Mouse (Mus musculus) liver, embryonic 13.5 days (tissue): Measurements from ENCODE around the gene Gtf3c4. TPM values are rescaled to one million over a fixed set of nuclear protein-coding genes. Genes with fewer than 3 reads are reported as not detected.
A peak's percentile ranks its signal among the peaks of the same experiment; 100 is the strongest.

ENCODE experiments used
- ATAC-seq: fragments of 200-750 bp; cut with Nextera tagmentation; 2 replicates; pipeline ENCODE4 v1.8.0; 2017; ENCODE audit warnings: low read depth, mild to moderate bottlenecking, moderate number of reproducible peaks, moderate library complexity
- DNase-seq: peaks from one replicate; pipeline ENCODE4 v3.0.0; 2022
- H3K27ac ChIP-seq: fragments of 300-500 bp; sonication (generic); 2 replicates; pipeline ENCODE4 v1.5.1; 2015; ENCODE audit warnings: moderate library complexity, mild to moderate bottlenecking, inconsistent platforms
- H3K27me3 ChIP-seq: fragments of 300-500 bp; sonication (generic); 2 replicates; pipeline ENCODE4 v1.6.1; 2015; ENCODE audit warnings: mild to moderate bottlenecking, inconsistent platforms
- H3K36me3 ChIP-seq: fragments of 300-500 bp; sonication (generic); 2 replicates; pipeline ENCODE4 v1.6.1; 2015; ENCODE audit warnings: mild to moderate bottlenecking, inconsistent platforms
- H3K4me1 ChIP-seq: fragments of 300-500 bp; sonication (generic); replicated peaks from 2 replicates; pipeline ENCODE4 v1.6.1; 2015; ENCODE audit warnings: inconsistent platforms
- H3K4me2 ChIP-seq: fragments of 300-500 bp; sonication (generic); 2 replicates; pipeline ENCODE4 v1.6.1; 2015; ENCODE audit warnings: inconsistent platforms, mild to moderate bottlenecking, moderate library complexity
- H3K4me3 ChIP-seq: fragments of 300-500 bp; sonication (generic); replicated peaks from 2 replicates; pipeline ENCODE4 v1.5.1; 2015; ENCODE audit warnings: mild to moderate bottlenecking, inconsistent platforms
- H3K9ac ChIP-seq: fragments of 300-500 bp; sonication (generic); 2 replicates; pipeline ENCODE4 v1.6.1; 2015; ENCODE audit warnings: mild to moderate bottlenecking, inconsistent platforms
- H3K9me3 ChIP-seq: fragments of 300-500 bp; sonication (generic); replicated peaks from 2 replicates; pipeline ENCODE4 v1.6.1; 2016; ENCODE audit warnings: inconsistent platforms
- WGBS: fragments of 180-500 bp; shearing (Covaris S2); methylation state at CpG from one replicate; pipeline ENCODE4 v1.1.7; 2015; ENCODE audit not compliant: insufficient replicate concordance; 5-methylcytosine and 5-hydroxymethylcytosine counted together
- polyA plus RNA-seq: library from polyadenylated mRNA; unstranded; fragments of >200 nt; fragmentation: Nextera tagmentation; extraction: Ambion mirVana; gene quantifications from 2 replicates; pipeline ENCODE4 v1.2.1, GENCODE M21; 2015

Gtf3c4 gene
- 4.9 and 6.2 TPM in 2 replicates for polyA plus RNA-seq

DNA sequence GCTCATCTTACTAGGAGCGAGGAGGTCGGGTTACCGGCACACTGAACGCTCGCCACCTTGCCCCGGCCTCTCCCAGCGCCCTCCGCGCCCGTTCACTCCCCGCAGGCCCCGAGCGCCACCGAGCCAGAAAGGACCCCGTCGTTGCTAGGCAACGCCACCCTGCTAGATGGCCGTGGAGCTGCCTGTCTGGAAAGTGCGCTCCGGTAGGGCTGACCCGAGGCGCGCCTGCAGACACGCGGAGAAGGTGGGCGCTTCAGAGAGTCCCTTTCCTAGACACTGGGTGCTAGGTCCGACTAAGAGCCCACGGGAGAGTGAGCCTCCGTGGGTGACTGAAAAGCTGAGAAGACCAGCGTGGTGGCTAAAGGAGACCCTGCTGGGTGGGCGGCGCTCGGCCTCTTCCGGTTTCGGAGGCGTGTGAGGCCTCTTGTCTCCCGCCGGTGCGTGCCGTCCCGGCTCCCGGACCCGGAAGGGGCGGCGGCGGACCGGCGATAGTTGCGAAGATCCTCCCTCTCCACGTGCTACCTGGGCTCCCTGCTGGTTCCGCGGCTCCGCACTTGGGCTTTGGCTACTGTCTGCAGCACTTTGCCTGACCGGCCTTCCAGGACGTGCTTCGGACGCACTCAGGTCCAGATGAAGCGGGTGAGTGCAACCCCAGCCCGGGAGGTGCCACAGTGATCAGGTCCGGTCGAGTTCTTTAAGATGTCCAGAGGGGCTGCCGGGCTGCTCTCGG lies at the start of gene Gtf3c4, which contains the start of gene Ddx31:
Gene Gtf3c4 (minus strand): TSS at position 139 of the 730 bp plus-strand sequence.
Gene Ddx31 (plus strand): TSS at position 185 of the 730 bp plus-strand sequence.
- peak; percentile 85 for DNase-seq
- ATAC-seq, result peak; percentile 90
- under 1% methylated on average over 63 of the region's 63 CpGs for WGBS
- Histone ChIP-seq H3K4me3 (peak within 1 kb of the TSS; percentile 96), H3K27ac (peak within 1 kb of the TSS; percentile 85), H3K9me3 (no peaks in the 10 kb centered on the region), H3K9ac (peak within 1 kb of the TSS; percentile 96), H3K4me1 (peaks cover 58% of the 10 kb centered on the region), H3K27me3 (no peaks in the 10 kb centered on the region), H3K4me2 (peak within 1 kb of the TSS; percentile 97), H3K36me3 (peaks cover 15% of the 10 kb centered on the region)

DNA sequence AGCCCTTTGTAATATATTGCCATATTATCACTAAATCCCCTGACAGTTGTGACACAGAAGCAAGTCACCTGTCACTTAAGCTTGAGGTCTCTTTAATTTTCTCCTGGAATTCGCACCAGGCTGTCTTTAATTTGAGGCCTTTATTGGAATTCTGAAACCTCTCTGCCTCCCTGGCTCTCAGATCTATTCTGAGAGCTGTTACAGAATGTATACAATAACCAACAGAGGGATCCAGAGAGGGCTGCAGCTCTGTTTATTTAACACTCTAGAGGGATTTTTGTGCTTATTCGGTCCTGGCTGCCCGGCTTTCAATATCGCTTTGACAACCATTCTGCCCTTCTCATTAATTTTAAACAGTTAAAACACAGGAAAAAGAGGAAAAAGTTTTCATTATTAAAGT lies 44.8 kb upstream of the Gtf3c4 start:
- Histone ChIP-seq H3K4me3 (no peak overlapping the region), H3K27me3 (no peaks in the 10 kb centered on the region), H3K9me3 (no peaks in the 10 kb centered on the region), H3K4me2 (no peak overlapping the region), H3K36me3 (peaks cover 69% of the 10 kb centered on the region), H3K4me1 (peaks cover 8% of the 10 kb centered on the region; the same call in 1 of the 2 replicates), H3K9ac (no peak overlapping the region), H3K27ac (no peak overlapping the region)
- no peak for DNase-seq
- no peak for ATAC-seq
- WGBS, result 79% methylated on average over 4 of the region's 4 CpGs

DNA sequence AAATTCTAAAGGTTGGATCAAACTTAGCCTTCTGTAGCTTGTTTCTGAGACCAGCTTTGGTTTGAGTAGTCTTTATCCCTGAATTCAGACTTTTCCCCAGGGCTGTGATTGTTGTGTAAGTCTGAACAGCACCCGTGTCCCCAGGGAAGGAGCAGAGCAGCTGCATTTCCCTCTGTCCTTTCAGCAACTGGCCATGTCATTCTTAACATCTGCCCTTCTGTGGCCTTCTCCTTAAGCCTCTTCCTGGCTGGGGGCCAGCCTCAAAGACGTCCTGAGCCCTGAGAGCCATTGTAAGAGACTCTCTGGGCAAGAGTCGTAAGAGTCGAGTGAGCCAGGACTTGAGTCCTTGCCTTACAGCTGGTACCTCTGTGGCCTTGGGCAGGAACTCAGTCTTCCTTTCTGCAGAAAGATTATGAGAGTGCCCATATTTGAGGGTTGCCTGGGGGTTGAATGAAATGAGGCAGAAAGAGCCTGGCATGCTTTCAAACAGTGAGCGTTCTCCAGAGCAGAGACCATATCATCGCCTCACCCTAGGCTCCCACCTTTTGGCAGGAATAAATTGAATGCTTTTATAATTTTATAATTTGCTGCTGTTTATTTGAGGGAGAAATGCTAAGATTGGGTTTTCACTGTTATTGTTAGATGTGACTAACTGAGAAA lies 42.8 kb upstream of the Gtf3c4 start:
- Histone ChIP-seq H3K27ac (no peak overlapping the region), H3K4me3 (no peak overlapping the region), H3K9ac (no peak overlapping the region), H3K4me2 (no peak overlapping the region), H3K4me1 (peaks cover 8% of the 10 kb centered on the region; the same call in 1 of the 2 replicates), H3K36me3 (peaks cover 59% of the 10 kb centered on the region), H3K27me3 (no peaks in the 10 kb centered on the region), H3K9me3 (no peaks in the 10 kb centered on the region)
- DNase-seq (no peak), ATAC-seq (no peak)
- 82% methylated on average over 6 of the region's 6 CpGs for WGBS

DNA sequence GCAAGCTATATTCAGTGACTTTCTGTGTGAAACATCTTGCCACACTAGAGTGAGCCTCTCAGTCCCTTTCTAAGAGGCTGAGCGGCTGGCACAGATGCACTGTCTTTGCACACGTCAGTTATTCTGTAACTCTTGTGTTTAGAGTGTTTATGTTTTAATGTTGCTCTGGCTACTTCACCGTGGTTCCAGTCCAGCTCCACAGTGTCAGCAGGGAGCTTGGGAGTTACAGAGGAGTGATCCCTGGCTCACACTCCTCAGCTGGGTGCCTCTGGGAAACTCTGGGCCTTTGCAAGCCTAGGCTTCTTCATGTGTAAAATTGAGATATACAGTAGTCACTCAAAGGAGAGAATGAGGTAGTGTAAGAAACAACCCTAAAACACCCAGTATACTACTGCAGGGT lies 41.9 kb upstream of the Gtf3c4 start:
- Histone ChIP-seq H3K36me3 (peaks cover 59% of the 10 kb centered on the region), H3K4me3 (no peak overlapping the region), H3K4me1 (peaks cover 8% of the 10 kb centered on the region; the same call in 1 of the 2 replicates), H3K27ac (no peak overlapping the region), H3K9me3 (no peaks in the 10 kb centered on the region), H3K4me2 (no peak overlapping the region), H3K27me3 (no peaks in the 10 kb centered on the region), H3K9ac (no peak overlapping the region)
- ATAC-seq (no peak), DNase-seq (no peak)
- WGBS, result 82% methylated on average over 3 of the region's 3 CpGs

DNA sequence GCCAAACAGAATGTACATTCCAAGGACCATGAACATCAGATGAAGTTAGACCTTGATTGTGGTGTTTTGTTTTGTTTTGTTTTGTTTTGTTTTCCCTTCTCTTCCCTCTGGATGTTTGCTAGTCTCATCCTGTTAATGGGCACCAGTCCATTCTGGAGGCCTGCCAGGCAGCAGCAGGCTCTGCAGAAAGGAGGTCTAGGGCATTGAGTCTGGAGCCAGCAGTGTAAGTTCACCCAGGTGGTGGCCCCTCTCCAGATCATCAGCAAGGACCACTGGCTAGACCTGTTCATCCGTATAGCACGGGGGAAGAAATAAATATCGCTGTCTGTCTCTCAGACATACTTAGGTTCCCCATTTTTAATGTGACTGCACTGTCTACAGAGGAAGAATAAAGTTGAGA lies 41.1 kb upstream of the Gtf3c4 start:
- 83% methylated on average over 3 of the region's 3 CpGs for WGBS
- Histone ChIP-seq H3K27ac (no peak overlapping the region), H3K4me3 (no peak overlapping the region), H3K9ac (no peak overlapping the region), H3K36me3 (peaks cover 64% of the 10 kb centered on the region), H3K27me3 (no peaks in the 10 kb centered on the region), H3K9me3 (no peaks in the 10 kb centered on the region), H3K4me1 (peaks cover 7% of the 10 kb centered on the region; the same call in 1 of the 2 replicates), H3K4me2 (no peak overlapping the region)
- DNase-seq, result no peak
- no peak for ATAC-seq

DNA sequence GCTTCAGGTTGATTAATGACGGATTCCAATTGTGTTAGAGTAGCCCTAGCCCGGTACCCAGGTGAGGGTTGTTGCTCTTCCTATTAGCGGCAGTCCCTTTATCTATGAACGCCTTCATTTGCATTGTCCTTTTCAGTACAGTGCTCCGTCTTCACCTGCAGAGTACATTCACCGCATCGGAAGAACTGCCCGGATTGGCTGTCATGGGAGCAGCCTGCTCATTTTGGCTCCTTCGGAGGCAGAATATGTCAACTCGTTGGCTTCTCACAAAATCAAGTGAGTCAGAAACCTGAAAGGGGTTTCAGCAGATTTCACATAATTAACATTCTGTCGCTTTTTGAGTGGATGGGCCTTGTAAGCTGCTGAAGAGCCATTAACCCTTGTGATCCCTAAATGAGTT lies 35.4 kb upstream of the Gtf3c4 start:
- no peak overlapping the region for H3K4me2 ChIP-seq
- no peaks in the 10 kb centered on the region for H3K9me3 ChIP-seq

DNA sequence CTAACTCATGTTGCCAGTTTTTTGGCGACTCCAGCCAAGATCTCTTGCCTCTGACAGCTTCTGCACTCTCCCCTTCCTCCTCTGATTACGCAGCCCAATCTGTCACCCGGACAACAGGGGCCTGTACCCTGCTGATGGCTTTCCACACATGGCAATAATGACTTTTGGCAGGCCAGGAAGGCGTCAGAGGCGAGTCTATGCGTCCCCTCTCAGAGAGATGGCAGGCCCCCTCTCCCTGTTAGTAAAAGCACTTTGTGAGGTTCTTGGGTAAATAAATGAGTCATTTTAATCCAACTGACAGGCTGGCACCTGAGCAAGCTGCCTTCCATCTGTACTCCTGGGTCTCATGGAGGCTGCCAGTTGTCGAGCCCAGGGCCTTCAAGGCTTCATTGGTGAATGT lies 27.3 kb upstream of the Gtf3c4 start:
- ATAC-seq (no peak), DNase-seq (no peak)
- H3K27me3 ChIP-seq, result no peaks in the 10 kb centered on the region
- H3K27ac ChIP-seq, result no peak overlapping the region
- no peaks in the 10 kb centered on the region for H3K4me1 ChIP-seq
- WGBS, result 71% methylated on average over 7 of the region's 7 CpGs
- H3K9ac ChIP-seq, result no peak overlapping the region
- H3K9me3 ChIP-seq, result no peaks in the 10 kb centered on the region
- H3K4me3 ChIP-seq, result no peak overlapping the region
- H3K36me3 ChIP-seq, result peaks cover 52% of the 10 kb centered on the region
- no peak overlapping the region for H3K4me2 ChIP-seq

More for the DNA sequence above, 35.4 kb upstream of the Gtf3c4 start:
- ATAC-seq (no peak), DNase-seq (no peak)
- WGBS, result 86% methylated on average over 11 of the region's 11 CpGs
- no peak overlapping the region for H3K9ac ChIP-seq
- H3K36me3 ChIP-seq, result peaks cover 53% of the 10 kb centered on the region
- no peak overlapping the region for H3K27ac ChIP-seq
- H3K4me1 ChIP-seq, result no peaks in the 10 kb centered on the region
- no peak overlapping the region for H3K4me3 ChIP-seq
- H3K27me3 ChIP-seq, result no peaks in the 10 kb centered on the region

DNA sequence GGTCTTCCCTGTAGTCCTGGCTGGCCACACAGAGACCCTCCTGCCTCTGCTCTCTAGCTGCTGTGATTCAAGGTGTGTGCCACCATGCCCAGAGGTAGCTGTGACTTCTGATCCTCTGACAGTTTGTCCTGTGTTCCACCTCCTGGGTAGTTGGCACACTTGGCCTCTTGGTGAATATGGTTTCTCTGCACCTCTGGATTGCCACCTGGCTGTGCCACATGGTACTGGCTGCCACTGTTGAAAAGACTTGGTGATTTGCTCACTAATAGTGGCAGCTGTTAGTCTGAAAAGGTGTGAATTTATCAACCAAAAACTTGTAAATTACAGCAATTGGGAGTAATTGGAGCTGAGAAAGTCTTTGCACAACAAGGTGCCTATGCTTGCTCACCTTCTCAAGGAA lies 23.7 kb upstream of the Gtf3c4 start:
- Histone ChIP-seq H3K9ac (no peak overlapping the region), H3K9me3 (no peaks in the 10 kb centered on the region), H3K27ac (no peak overlapping the region), H3K36me3 (peaks cover 86% of the 10 kb centered on the region), H3K27me3 (no peaks in the 10 kb centered on the region), H3K4me3 (no peak overlapping the region), H3K4me2 (no peak overlapping the region), H3K4me1 (no peaks in the 10 kb centered on the region)
- no peak for ATAC-seq
- no peak for DNase-seq

DNA sequence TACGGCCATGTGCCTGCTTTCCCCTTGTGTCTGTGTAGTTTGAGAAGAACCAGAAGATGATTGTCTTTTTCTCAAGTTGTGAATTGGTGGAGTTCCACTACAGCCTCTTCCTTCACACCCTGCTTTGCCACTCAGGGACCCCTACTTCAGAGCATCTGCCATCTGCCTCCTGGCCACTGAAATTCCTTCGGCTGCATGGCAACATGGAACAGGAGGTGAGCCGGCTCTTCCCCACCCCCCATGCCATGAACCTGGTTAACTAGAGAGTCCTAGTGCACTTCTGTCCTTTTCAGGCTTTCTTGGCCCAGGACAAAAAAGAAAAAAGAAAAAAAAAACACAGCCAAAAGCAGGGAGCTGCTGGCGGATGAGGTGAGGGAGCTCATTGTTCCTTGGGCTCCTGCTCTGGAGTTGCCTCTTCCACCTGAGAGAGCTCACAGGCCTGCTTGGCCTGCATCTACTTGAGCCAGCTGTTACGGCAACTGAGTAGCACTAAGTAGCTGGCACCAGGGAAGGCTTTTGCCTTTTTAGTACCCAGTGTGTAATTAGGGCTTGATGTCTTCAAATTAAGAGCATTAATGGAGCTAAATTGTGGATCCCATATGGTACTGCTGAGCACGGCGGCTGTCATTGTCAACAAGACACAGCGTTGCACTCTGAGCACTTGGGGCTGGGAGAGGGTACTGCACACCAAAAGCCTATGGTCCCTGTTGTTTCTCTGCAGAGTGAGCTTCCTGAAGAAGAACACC lies 20.7 kb upstream of the Gtf3c4 start:
- H3K9ac ChIP-seq, result no peak overlapping the region; the same call in 1 of the 2 replicates
- WGBS, result 88% methylated on average over 8 of the region's 8 CpGs
- no peaks in the 10 kb centered on the region for H3K27me3 ChIP-seq
- ATAC-seq (no peak), DNase-seq (no peak)
- no peak overlapping the region for H3K4me2 ChIP-seq
- no peak overlapping the region for H3K4me3 ChIP-seq
- peaks cover 83% of the 10 kb centered on the region for H3K36me3 ChIP-seq
- H3K9me3 ChIP-seq, result no peaks in the 10 kb centered on the region
- no peak overlapping the region for H3K27ac ChIP-seq
- H3K4me1 ChIP-seq, result no peaks in the 10 kb centered on the region

DNA sequence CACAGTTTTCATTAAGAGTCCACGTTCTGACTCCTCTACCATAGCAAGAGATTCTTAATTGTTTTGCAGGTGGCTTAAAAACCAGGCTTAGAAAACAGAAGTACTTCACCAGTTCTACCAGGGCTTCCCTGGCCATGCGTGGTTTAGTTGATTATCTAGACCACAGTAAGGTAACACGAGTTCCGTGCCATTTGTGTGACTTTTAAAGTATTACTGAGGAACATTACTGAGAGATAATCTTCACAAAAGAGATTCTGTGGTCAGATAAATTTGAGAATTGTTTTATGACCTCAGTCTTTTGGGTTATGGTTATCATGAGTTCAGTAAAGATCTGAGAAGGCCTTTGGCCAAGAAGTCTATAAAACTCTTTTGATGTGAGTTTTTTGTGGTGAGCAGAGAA lies 19.1 kb upstream of the Gtf3c4 start:
- Histone ChIP-seq H3K27ac (no peak overlapping the region), H3K4me1 (no peaks in the 10 kb centered on the region), H3K4me3 (no peak overlapping the region), H3K9me3 (no peaks in the 10 kb centered on the region), H3K36me3 (peaks cover 80% of the 10 kb centered on the region), H3K4me2 (no peak overlapping the region), H3K27me3 (no peaks in the 10 kb centered on the region), H3K9ac (no peak overlapping the region)
- no peak for ATAC-seq
- WGBS, result 66% methylated on average over 4 of the region's 4 CpGs
- DNase-seq, result no peak

DNA sequence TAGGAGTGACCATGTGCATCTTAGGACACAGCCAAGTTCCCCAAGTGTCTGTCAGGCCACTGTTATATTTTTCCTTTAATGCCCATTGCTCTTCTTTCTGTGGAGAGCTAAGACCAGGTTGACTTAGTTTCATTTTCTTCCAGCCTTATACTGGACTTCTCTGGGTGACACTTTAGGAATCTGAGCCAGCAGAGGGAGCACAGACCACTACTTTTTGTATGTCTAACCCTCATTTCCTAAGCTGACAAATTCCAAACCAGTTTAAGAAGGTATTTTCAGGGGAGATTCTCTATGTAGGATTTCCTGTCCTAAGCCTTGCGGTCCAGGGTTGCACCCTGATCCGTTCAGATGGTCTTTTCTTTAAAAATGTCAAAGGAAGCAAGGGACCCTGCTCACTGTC lies 15.6 kb upstream of the Gtf3c4 start:
- no peak for DNase-seq
- Histone ChIP-seq H3K4me3 (no peak overlapping the region), H3K4me2 (no peak overlapping the region), H3K27me3 (no peaks in the 10 kb centered on the region), H3K9ac (no peak overlapping the region), H3K36me3 (peaks cover 65% of the 10 kb centered on the region), H3K4me1 (no peaks in the 10 kb centered on the region), H3K9me3 (no peaks in the 10 kb centered on the region), H3K27ac (no peak overlapping the region)
- no peak for ATAC-seq
- WGBS, result 84% methylated on average over 2 of the region's 2 CpGs
